Comparison of ENCODE assay signal across 1 mouse cellular context in the genomic region with DNA sequence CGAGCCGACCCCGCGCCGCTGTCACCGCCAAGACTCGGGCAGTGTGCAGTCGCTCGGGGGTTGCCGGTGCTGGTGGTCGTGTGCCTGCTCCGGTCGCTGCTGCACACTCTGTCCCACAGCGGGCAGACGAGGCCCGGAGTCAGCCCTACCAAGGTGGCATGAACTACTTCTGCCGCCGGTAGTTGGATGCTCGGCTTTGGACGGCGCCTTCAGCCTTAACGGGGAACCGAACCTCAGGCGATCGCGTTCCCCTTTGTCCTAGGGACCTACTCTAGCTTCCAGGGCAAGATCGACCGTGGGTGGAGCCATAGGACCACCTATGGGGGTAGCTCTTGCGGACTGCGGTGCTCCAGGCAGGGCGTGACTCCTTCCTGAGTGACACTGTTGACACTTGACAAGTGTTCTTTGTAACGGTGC.
TF ChIP-seq lines count a peak whose summit lies in the region.

No protein-coding gene starts in this region.

TF ChIP-seq in MEL, 35 proteins besides CTCF, POLR2A, EP300 and RAD21 (continued from another document):
- TF ChIP-seq ZMIZ1 (IDR thresholded peaks at IDR 0.05; ENCODE audit: low read depth, low read length) (no peak), MYB (IDR thresholded peaks at IDR 0.05; ENCODE audit: low read depth, low read length) (no peak), NELFE (IDR thresholded peaks at IDR 0.05; ENCODE audit: low read depth, low read length) (no peak), TBP (IDR thresholded peaks at IDR 0.05; ENCODE audit: low read depth, low read length) (no peak; the same call in 1 of the 2 replicates), UBTF (IDR thresholded peaks at IDR 0.05; ENCODE audit: borderline replicate concordance, insufficient read depth, low read depth, low read length) (0 out of 2 replicates have a peak, but pooled peaks have one; percentile 48), ETS1 (IDR thresholded peaks at IDR 0.05; ENCODE audit: low read depth, low read length) (no peak; the same call in 1 of the 2 replicates), MEF2A (IDR thresholded peaks at IDR 0.05; ENCODE audit: extremely low read depth, insufficient replicate concordance, low read depth, low read length, poor library complexity, severe bottlenecking) (no peak), MAX (IDR thresholded peaks at IDR 0.05; ENCODE audit: low read length) (no peak), USF2 (IDR thresholded peaks at IDR 0.05; ENCODE audit: borderline replicate concordance in 1 of 2, insufficient read depth in 1 of 2, low read depth in 1 of 2, low read length in 2 of 2) (no peak), JUND (IDR thresholded peaks at IDR 0.05; ENCODE audit: low read depth, low read length) (no peak), KAT2A (conservative IDR thresholded peaks at IDR 0.05; ENCODE audit: low read depth, low read length) (0 out of 2 replicates have a peak, but pooled peaks have one; percentile 1), HCFC1 (IDR thresholded peaks at IDR 0.05; ENCODE audit: low read depth, low read length) (no peak)
TF ChIP-seq in MEL: peak in this region for 5.
